Mouse (Mus musculus) cerebellum, adult (tissue): Measurements from ENCODE around the gene Col23a1.

Source experiments
- ATAC-seq: cut with Nextera tagmentation; 2 replicates; pipeline ENCODE4 v1.9.2; 2017; ENCODE audit warnings: mild to moderate bottlenecking, moderate library complexity, mixed read lengths; ENCODE audit not compliant: insufficient number of reproducible peaks, low FRiP score, low TSS enrichment

Gene Col23a1

DNA sequence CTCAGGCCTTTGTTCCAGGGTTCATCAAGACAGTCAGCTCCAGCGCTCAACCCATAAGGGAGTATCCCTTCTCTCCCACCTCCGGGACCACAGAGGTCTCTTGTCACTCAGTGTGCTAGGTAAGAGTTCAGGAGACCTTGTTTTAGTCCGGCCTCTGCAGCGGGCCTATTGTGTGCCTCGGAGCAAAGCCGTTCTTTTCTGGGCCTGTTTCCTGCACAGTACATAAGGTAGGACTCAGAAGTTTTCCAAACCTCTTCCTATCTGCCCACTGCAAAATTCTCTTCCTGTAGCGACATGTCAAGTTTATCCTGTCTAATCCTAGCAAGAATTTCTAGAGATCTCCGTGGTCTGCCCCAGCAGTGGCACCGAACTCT is 294.3 kb downstream of the Col23a1 start:
- ATAC-seq, result peak; percentile 16

DNA sequence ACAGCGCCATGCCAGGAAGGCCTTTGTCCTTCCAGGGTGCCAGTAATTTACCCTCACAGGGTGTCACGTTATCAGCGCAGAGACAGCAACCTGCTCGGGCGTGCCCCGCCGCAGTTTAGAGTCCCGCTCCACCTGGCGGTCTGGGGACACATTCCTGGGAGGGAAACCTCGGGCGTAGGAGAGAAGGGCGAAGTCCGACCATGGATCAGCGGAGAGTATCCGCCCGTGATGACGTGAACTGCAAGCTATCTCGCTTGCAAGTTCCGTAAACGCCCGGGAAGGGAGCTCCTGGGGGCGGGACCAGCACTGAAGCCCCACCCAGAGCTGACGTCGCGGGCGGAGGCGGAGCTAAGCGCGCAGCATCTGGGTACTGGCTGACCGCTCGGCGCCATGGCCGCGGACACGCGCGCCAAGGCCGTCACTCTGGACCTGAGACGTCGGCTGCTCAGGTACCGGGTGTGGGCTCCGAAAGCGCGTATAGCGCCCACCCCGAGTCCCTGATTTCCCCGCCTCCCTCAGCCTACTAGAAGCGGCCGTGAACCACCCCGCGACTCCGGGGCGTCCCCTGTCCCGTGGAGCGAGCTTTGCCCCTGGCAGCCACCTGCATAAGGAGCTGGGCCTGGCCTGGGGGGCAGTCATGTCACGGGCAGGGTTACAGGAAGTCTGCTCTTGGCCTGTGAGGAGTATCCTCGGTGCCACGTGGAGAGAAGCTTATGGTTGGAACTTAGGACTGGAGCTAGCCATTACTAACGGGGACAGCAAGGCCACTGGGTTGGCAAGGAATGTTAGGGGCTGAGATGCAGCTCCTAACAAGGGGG is 294.9 kb downstream of the Col23a1 start, which contains the start of gene Phykpl:
Gene Phykpl (plus strand): TSS at position 327 of the 818 bp plus-strand sequence.
- ATAC-seq, result peak; percentile 91

DNA sequence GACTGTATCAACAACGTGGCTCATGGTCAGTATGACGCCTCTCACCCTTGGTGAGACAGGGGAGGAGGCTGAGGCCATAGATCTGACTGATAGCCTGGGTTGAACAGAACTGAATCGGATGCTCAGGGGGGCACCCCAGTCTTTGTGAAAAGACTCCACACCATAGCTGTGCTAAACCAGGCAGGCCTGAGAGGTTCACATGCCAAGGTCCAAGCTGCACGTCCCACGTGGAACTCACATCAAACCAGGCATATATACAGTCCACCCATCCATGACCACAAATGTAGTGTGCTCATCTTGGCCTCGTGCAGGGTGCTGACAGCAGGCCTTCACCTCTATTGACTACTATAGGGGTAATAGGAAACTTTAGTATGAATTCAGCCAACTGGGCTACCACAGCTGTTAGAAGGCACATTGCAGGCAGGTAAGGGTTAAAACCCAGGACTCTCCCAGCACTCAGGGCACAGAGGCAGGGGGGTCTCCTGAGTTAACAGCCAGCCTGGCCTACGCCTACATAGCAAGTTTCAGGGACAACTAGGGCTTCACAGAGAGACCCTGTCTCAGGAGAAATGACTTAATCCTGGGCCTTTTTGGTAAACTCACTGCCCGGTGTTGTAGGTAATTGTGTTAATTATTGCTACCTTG is 296.0 kb downstream of the Col23a1 start:
- no peak for ATAC-seq

DNA sequence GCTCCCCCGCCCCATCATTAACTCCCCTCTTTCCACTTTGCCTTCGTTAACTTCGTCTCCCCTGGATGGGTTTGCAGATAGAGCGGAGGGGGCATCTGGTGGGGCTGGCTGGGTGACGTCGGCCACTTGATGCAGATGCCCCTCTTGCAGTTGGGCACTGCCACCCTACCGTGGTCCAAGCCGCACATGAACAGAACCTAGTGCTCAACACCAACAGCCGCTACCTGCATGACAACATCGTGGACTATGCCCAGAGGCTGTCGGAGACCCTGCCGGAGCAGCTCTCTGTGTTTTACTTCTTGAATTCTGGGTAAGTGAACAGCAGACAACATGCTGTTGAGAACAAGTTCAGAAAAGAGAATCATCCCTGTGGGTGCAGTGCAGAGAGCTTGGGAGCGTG is 296.7 kb downstream of the Col23a1 start:
- ATAC-seq, result no peak

DNA sequence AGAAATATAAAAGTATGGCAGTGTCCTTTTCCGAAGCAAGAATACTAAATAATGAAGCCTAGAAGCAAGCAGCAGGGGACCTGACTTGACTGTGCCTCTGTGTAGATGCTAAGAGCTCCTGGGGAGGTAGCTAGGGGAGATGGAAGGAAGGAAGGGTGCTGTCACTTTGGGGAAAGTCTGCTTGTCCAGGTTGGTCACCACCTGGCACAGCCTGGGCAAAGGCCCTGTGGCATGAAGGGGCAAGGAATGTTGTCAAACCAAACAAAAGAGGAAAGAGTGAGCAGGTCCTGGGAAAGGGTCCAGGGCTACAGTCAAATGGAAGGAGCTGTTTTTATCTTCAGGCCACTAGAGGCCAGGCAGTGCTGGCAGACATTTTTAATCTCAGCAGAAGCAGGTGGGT is 297.3 kb downstream of the Col23a1 start:
- no peak for ATAC-seq

DNA sequence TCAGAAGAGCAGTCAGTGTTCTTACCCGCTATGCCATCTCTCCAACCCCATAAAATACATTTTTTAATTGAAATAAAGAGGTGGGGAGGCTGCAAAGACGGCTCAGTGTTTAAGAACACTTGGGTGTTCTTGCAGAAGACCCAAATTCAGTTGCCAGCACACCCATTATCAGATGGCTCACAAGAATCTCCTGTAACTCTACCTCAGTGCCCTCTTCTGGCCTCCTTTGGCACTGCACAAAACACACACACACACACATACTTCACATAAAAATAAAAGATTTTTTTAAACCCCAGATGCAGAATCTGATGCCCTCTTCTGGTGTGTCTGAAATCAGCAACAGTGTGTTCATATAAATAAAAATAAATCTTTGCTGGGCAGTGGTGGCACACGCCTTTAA is 299.1 kb downstream of the Col23a1 start:
- no peak for ATAC-seq

DNA sequence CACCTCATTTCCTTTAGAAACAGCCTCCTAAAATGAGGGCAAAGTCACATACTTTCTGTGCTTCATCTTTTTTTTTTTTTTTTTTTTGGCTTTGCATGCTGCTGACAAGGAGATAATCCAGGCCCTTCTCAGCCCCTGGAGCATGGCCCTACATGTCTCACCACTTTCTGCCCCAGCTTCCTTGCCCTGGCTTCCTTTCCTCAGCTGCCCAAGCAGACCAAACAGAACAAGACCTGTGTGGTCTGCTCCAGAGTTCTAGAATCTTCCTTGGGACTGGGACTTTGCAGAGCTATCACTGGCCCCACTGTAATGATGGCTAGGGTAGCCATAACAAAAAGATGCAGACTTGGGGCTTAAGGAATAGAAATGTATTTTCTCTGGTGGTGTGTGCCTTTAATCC is 300.3 kb downstream of the Col23a1 start:
- no peak for ATAC-seq

DNA sequence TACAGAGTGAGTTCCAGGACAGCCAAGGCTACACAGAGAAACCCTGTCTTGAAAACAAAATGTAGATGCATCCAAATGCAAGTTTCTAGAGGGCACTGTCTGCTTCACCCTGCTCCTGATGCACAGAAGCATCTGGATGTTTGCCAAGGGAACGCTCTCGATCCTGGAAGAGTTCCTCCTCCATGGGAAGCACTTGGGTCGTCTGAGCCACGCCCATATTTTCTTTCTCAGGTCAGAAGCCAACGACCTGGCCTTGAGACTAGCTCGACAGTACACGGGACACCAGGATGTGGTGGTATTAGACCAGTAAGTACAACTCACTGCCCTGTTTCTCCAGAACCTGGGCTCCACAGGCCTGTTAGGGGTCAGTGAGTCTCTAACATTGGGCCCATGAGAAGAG is 301.4 kb downstream of the Col23a1 start:
- no peak for ATAC-seq

DNA sequence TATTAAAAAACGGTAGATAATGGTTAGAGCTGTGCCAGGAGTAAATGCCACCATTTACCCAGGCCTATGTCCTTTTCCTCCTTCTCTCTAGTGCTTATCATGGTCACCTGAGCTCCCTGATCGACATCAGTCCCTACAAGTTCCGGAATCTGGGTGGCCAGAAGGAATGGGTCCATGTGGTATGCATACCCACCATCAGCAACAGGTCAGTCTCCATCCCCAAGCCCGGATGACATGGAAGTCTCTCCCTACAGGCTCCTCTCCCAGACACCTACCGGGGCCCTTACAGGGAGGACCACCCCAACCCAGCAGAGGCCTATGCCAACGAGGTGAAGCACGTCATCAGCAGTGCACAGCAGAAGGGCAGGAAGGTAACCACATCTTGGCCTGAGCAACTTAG is 302.2 kb downstream of the Col23a1 start:
- no peak for ATAC-seq

DNA sequence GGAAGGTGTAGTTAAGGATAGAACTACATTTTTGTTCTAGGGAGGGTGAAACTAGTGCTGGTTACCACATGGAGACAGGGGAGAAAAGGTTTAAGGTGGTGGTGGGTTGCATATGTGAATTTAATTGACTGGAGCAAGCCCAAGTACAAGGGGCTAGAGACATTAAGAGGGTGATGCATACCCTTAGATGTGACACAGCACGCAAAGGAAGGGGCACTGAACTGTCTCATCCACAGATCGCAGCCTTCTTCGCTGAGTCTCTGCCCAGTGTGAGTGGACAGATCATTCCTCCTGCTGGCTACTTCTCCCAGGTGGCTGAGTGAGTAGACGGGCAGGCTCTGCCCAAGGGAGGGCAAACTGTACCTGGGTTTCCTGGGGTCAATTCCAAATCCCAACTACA is 303.6 kb downstream of the Col23a1 start:
- ATAC-seq, result no peak

DNA sequence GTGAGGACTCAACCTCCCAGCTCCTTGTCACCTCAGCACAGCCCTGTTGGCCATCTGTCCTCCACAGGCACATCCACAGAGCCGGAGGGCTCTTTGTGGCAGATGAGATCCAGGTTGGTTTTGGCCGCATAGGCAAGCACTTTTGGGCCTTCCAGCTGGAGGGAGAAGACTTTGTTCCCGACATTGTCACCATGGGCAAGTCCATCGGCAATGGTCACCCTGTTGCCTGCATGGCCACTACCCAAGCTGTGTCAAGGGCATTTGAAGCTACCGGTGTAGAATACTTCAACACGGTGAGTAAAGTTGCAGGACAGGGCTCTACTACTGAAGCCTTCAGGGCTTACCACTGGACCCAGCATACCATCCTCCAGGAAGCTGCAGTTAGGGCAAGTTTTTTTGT is 304.1 kb downstream of the Col23a1 start:
- no peak for ATAC-seq

DNA sequence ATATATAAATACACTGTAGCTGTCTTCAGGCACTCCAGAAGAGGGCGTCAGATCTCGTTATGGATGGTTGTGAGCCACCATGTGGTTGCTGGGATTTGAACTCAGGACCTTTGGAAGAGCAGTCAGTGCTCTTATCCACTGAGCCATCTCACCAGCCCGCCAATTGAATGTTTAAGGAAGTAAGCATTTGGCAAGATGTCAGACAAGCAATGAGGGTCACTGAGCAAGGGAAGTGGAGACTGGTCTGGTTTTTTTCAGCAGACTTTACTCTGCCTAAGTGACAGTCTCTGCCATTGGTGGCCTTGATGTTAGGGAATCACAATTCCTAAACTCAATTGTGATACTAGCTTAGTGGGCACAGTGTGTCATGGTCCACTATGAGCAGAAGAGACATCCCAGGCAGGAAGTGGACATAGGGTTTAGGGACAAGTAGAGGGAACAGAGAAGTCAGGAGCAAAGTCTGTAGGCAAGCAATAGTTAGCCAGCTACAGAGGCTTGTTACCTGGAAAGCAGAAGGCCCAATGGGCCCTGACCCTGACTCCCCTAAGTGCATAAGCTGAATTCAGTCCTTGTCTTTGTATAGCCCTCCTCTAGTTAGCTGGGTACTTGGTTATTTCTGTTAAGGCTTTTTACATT is 305.1 kb downstream of the Col23a1 start:
- ATAC-seq, result no peak

DNA sequence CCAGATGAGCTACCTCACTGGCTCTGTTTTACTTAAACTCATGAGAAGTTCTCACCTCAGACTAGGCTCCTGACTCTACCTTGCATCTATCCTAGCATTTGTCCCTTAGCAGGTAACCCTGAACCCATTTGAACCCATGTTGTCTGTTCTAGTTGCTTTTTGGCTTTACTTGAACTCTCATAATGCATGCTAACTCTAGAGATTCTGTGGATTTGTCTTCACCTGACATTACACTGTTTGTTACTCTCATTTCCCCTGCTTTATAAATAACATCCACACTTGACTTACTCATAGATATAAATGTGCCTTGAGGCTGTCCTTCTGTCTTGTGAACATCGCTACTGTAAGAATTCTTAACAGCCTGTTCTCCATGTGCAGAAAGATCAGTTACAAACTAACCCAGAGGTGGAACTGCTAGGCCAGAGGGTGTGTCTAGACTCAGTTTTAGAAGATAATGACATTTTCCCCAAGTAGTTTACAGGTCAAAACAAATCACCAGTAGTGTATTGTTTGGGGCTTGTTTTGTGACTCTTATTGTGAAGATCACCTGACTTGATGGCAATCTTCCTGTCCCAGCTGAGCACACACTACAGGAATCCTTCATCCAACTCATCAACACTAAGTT is 305.9 kb downstream of the Col23a1 start:
- no peak for ATAC-seq

DNA sequence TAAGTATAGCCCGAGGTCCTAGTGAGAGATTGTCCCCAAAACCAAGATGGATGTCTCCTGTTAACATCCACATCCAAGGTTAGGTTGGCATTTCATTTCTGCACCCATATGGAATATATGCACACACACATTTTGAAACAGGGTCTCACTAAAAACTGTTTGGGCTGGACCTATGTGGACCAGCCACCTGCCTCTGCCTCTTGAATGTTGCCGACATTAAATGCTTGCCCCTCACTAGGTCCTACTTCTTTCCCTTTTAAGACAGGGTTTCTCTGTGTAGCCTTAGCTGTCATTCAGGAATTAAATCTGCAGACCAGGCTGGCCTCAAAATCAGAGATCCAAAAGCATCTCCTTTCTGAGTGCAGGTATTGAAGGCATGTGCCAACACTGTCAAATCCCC is 307.8 kb downstream of the Col23a1 start:
- ATAC-seq, result no peak

DNA sequence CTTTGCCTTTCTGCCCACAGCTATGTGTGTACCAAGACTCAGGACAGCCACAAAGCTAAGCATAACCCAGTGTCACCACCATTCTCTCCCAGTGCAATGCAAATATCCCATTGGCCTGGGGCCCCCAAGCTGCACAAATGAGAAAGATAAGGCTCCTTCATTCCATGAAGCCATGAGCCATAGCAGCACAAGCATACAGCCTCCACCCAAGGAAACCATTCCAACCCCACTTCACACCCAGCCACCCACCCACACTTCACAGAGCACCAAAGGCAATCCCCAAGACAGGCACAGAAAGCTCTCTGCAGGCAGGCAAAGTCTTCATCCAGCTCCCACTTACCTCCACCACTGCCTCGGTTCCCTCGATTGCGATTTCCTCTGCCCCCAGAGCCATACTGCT is 312.5 kb downstream of the Col23a1 start:
- ATAC-seq, result no peak

DNA sequence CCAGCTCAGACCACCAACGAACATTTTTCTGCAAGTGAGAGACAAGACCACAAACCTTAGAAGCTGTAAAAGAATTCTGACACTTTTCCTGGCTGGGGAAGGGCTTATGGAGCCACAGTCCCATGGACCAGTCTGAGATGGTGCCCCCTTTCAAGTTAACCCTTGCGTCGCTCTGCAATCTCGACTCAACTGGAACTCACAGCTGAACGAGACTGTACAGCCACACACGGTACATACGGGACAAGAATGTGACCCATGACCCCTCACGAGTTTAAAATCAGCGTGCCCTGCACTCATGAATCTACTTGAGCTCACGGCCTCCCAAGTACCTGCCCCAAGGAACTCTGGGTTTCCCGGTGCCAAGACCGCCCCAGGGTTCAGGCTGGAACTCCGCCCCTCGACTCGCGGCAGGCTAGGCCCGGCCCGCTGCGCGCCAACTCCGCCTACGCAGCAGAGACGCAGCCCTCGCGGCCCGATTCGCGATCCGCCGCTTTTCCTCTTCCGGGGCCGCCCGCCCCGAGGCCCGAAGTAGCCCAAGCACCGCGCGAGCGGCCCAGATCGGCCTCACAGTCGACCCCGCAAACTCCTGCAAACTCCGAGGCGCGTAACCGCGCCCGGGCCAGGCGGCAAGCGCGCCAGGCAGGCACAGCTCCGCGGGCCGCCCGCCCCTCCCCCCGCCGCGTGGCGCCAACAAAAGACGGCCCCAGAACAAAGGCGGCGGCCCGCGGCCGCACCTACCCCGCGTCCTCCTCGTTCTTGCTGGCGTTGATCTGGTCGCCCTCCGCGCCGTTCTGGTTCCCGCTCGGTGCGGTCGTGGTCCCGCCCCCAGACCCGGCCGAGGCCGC is 316.1 kb downstream of the Col23a1 start:
- ATAC-seq, result peak; percentile 27

DNA sequence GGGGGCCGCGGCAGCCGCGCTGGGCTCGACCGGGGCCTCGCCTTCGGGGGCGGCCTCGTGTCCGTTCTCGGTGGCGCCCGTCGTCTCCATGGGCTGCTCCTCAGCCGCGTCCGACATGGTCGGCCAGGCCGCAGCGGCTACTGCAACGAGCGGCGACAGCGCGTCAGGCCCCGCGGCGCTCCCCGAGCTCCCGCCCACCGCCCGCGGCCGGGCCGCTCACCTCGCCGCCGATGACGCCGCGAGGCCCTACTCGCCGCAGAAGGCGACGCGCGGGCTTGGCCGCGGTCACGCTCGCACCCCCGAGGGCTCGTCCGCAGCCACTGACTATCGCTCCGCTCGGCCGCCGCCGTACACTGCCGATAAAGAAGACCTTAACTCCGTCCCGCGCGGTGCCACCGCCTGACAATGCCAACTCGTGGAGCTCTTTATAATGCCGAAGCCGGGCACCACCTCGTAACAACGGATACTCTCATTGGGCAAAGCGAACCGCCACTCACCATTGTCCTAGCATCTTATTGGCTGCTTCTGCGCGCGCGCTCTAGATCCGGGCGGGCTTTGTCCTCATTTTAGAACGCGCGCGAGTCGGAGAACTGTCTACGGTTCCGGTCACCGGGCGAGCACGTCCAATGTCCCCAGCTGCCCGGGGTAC is 316.9 kb downstream of the Col23a1 start, which contains the start of gene Hnrnpab:
Gene Hnrnpab (minus strand): TSS at position 401 of the 649 bp plus-strand sequence.
- peak; percentile 97 for ATAC-seq

DNA sequence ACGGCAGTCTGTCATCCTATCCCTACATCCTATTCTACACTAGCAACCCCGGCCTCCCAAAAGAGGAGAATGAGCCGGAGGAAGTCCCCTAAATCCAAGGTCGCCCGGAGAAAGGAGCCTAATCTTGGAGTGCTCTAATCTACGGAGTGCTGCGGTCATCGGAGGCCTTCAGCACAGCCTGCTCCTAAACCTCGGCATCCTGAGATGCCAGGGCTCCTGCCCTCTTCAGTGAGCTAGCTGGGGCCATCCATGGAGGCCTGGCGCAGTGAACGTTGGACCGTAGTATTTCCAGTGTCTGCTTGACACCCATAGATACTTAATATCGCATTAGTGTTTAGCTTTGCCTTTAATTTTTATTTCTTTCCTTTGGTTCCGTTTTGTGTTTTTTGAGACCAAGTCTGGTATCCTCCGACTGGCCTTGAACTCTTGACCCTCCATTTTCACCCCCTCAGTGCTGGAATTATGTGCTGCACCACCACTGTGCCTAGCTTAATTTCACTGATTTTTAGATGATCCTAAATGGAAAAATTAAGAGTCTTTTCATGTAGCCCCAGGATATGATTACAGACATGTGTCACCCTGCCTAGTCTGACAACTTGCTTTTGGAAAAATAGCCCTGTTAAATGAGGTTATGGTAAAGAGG is 317.5 kb downstream of the Col23a1 start:
- ATAC-seq, result no peak

DNA sequence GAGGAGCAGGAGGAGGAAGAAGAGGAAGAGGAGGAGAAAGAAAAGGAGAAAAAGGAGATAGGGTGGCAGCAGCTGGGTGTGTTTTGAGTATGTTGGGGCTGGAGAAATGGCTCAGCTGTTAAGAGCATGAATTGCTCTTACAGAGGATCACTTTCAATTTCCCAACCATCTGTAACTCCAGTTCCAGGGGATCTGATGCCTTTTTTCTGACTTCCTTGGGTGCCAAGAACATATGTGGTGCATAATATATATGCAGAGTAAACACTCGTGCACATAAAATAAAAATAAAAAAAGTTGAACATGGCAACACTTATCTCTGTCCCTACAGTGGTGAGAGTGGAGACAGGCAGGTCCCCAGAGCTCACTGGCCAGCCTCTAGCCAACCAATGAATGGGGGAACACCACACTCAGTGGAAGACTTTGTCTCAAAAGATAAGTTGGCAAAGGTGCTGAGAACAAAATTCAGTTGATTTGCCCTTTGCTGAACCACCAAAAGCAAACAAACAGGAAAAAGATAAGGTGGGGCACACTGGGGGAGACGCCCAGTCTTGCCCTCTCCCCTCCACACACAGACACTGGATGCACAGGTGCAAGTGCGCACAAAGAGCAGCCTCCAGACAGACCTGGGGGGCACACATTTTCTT is 319.7 kb downstream of the Col23a1 start:
- ATAC-seq, result no peak
